Mouse (Mus musculus): ENCODE results near the gene Cd200r4.
"Not testable (repeated sequence)": the region's sequence is repeated elsewhere in the genome, so short reads cannot be mapped to it uniquely, and the experiment has no call there.

Gene Cd200r4

GRCm38 (mm10) chr16:44811544-44811943, at the start of gene Cd200r4:
TSS of gene Cd200r4 (plus strand) at chr16:44811733.
- no peak for DNase-seq (ENCODE audit: low spot score)

DNA sequence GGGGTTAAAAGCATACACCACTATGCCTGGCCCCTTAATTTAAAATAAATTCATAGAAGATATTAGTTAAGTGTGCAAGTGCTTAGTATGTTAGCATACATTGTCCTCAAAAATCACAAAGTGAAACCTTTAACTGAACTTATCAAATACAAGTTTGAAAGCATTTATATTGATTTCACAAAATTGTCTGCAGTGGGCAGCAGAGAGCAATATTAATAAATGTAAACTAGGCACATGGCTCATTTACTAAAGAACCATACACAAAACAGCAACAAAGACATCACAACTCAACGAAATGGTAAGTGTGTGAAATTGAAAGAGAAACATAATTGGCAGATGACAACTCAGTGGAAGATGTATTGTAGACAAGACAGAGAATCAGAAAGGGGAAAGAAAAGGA, 49.7 kb upstream of the Cd200r4 start:
- DNase-seq (ENCODE audit: low spot score), result no peak

DNA sequence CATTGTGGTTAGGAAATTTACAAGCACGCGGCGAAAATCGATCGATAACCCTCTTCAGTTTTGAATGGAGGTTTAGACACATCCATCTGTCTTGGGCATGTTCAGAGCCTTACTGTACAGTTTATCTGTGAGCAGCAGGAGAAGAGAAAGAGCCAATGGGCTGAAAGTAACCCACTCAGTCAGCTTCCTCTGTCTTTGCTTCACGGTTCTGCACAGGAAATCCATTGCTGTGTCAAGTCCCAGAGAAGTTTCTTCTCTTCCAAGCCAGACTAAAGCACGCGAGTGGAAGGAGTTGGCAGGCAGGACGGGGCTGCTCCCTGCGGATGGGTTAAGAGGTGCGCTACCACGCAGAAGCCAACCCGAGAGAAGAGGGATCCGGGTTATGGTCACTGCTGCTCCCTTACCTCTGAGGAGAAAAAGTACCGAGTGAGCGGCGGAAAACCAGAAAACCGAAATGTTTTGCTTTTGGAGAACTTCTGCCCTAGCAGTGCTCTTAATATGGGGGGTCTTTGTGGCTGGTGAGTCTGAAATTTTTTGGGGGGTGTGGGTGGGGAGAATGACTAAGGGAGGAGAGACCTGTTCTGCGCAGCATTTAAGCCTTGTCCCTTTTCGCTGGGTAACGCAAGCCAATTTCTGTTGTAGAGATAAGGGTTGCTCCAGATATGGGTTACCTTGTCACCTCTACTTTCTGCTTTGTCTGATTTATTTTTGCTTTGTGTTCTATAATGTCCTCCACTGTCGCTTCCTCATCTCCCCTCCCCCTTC, 45.8 kb upstream of the Cd200r4 start, which contains the start of gene Cd200r1:
TSS of gene Cd200r1 (plus strand) at position 182 of the 765 bp plus-strand sequence.
- no peak for DNase-seq (ENCODE audit: low spot score)

GRCm38 (mm10) chr16:44766320-44766892, 45.1 kb upstream of the Cd200r4 start:
- no peak for DNase-seq (ENCODE audit: low spot score)

GRCm38 (mm10) chr16:44767506-44767905, 44.0 kb upstream of the Cd200r4 start:
- no peak for DNase-seq (ENCODE audit: low spot score)

DNA sequence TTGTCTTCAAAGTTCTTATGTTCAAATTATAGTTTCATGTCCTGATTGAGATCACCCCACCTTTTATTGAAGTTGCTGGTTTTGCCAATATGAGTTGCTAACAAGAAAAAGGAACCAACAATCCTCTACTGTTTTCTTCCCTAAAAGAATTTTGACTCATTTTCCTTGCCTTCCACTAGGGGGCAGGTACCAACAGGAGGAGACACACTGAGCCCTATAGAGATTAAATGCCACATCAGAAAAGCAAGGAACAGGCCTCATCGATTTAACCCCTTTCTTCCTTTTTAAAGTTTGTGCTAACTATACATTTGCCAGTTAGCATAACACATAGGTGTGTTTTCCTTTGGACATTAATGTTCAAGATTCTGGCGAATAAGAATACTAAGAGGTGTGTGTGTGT, 43.6 kb upstream of the Cd200r4 start:
- DNase-seq (ENCODE audit: low spot score), result no peak

- DNase-seq (ENCODE audit: low spot score), result no peak
These were observed 39.0 kb upstream of the Cd200r4 start for GRCm38 (mm10) chr16:44772577-44772976.

DNA sequence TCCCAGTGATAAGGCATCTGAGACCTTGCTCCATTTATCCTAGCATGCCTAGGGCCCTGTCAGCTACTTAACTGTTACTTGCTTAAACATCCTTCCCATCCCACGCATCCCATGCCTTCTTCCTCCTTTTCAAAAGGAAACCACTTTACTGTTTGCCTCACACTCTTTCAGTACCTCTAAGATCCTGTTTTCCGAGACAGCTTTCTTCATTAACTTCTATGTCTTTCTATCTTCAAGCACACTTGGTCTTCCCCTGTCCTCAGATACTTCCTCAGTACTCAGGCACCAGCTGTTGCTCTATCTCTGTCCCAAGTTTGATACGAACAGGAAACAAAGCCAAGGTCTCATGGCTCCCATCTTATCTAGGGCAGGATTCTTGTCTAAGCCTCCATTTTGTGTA, 37.9 kb upstream of the Cd200r4 start:
- DNase-seq (ENCODE audit: low spot score), result no peak

- DNase-seq (ENCODE audit: low spot score), result no peak
These were observed 37.3 kb upstream of the Cd200r4 start for GRCm38 (mm10) chr16:44774201-44774600.

GRCm38 (mm10) chr16:44778538-44779147, 32.9 kb upstream of the Cd200r4 start:
- no peak for DNase-seq (ENCODE audit: low spot score)

DNA sequence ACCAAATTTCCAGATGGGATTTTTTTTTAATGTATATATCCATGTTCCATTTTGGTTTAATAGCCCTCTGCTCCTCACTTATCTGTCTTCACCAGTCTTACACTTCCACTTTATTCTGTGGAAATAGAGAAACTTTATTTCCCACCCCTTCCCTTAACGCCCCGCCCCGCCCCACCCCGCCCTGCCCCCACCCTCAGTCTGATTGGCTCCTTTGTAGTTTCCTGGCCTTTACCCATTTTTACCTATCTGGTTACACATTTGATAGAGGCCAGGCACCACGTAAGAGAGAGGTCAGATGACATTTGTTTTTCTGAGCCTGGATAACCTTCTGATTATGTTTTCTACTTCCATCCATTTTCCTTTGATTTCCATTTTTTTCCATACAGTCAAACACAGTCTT, 32.0 kb upstream of the Cd200r4 start:
- no peak for DNase-seq (ENCODE audit: low spot score)

- DNase-seq (ENCODE audit: low spot score), result no peak
These were observed 30.8 kb upstream of the Cd200r4 start for GRCm38 (mm10) chr16:44780751-44781150.

DNA sequence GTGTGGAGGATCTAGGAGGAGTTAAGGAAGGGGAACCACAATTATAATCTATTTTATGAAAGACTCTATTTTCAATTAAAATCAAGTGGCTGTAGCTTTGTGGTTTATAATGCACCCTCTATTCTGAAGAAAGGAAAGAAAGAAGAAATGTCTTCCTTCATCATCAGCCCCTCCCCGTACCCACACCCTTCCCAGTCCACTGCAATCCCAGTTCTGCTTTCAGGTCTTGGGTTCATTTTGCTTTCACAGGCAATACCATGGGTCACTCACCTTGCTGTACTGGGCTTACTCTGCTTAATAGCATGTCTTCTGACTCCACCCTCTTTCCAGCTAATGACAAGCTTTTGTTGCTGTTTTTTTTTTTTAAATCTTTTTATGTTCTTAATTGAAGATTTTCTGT, 24.6 kb upstream of the Cd200r4 start:
- DNase-seq (ENCODE audit: low spot score), result no peak

DNA sequence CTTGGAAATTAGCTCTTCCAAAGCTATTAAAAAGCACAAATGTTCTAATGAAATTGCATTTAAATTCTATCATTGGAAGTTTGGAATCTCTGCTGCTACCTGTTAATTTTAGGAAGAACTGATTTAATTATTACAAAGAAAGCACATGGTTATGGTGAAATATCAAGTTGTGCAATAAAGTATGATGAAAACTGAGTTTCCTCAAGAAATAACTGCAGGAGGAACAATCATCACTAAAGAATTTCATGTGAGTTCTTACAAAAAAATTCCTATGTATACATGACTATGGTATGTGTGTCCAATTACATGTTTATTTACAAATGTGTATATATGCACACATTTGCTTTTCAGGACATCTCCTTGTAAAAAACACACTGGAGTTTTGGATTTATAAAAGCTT, 17.1 kb upstream of the Cd200r4 start:
- no peak for DNase-seq (ENCODE audit: low spot score)

DNA sequence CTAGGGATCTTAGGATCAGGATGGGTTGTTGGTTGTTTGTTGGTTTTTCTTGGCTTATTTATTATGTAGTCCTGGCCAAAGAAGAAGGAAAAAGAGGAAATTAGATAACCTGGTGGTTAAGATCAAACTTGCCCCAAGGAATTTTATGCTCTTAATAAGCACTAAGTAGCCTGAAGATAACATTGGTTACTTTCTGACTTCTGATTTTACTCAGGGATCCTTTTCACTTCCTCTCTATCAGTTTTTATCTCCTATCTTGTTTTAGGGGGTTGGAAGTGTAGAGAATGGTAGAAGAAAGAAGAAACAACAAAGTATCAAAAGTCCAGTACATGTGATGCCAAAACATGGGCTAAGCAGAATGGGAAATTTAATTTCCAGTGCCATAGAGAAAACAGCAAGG, 5.6 kb upstream of the Cd200r4 start:
- DNase-seq (ENCODE audit: low spot score), result no peak

GRCm38 (mm10) chr16:44810223-44810622, 1.3 kb upstream of the Cd200r4 start:
- not testable (repeated sequence) for DNase-seq (ENCODE audit: low spot score)

GRCm38 (mm10) chr16:44812468-44813065, 1.0 kb downstream of the Cd200r4 start:
- DNase-seq (ENCODE audit: low spot score), result no peak

DNA sequence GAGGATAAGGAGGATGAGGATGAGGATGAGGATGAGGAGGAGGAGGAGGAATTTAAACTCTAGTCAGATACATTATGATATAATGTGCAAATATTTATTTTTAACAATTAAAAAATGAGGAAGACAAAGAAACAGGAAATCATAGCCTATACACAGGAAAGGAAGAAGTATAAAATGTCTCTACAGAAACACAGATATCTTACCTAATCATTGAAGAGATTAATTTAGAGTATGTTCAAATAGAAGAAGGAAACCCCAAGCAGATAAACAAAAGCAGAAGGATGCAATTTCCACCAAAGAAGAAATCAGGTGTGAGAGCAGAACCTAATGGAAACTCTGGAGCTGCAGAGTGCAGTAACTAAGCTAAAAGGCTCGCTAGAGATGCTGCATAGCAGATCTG, 6.5 kb downstream of the Cd200r4 start:
- DNase-seq (ENCODE audit: low spot score), result no peak

GRCm38 (mm10) chr16:44820545-44820944, 9.0 kb downstream of the Cd200r4 start:
- no peak for DNase-seq (ENCODE audit: low spot score)

GRCm38 (mm10) chr16:44832286-44832685, 20.8 kb downstream of the Cd200r4 start:
- no peak for DNase-seq (ENCODE audit: low spot score)

- DNase-seq (ENCODE audit: low spot score), result not testable (repeated sequence)
These were observed 21.7 kb downstream of the Cd200r4 start for GRCm38 (mm10) chr16:44833189-44833588.

GRCm38 (mm10) chr16:44866797-44867196, 55.3 kb downstream of the Cd200r4 start, which contains the start of gene Cd200r2:
TSS of gene Cd200r2 (plus strand) at chr16:44867097.
- DNase-seq (ENCODE audit: low spot score), result no peak

DNA sequence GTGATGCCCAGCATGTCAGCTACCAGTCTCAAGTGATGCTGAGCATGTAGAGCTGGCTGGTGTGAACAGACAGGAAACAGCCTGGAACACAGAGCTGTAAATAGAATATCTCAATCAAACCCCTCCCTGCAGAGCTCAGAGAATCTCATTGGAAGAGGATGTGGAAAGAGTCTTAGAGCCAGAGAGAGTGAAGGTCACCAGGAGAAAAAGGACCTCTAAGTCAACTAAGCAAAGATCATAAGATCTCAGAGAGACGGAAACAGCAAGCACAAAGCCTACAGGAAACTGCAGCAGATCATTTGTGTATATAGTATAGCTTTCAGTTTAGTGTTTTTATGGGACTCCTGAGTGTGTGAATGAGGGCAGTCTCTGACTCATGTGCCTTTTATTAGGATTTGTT, 63.6 kb downstream of the Cd200r4 start:
- DNase-seq (ENCODE audit: low spot score), result no peak
